Mouse (Mus musculus) lung, embryonic 15.5 days (tissue): ENCODE results near the gene Ccdc181. TPM values are rescaled to one million over a fixed set of nuclear protein-coding genes. Genes with fewer than 3 reads are reported as not detected.

Source experiments
- ATAC-seq: fragments of 200-750 bp; cut with Nextera tagmentation; 2 replicates; pipeline ENCODE4 v1.8.0; 2017; ENCODE audit warnings: moderate number of reproducible peaks, borderline replicate concordance; ENCODE audit not compliant: low FRiP score, low TSS enrichment; ENCODE audit errors: extremely low read depth
- H3K27ac ChIP-seq: fragments of 300-500 bp; sonication (generic); 2 replicates; pipeline ENCODE4 v1.5.1; 2015; ENCODE audit warnings: moderate library complexity, mild to moderate bottlenecking, inconsistent platforms
- H3K27me3 ChIP-seq: fragments of 300-500 bp; sonication (generic); 2 replicates; pipeline ENCODE4 v1.6.1; 2015; ENCODE audit warnings: inconsistent platforms
- H3K36me3 ChIP-seq: fragments of 300-500 bp; sonication (generic); 2 replicates; pipeline ENCODE4 v1.6.1; 2015; ENCODE audit warnings: inconsistent platforms
- H3K4me1 ChIP-seq: fragments of 300-500 bp; sonication (generic); 2 replicates; pipeline ENCODE4 v1.6.1; 2015; ENCODE audit warnings: inconsistent platforms
- H3K4me2 ChIP-seq: fragments of 300-500 bp; sonication (generic); 2 replicates; pipeline ENCODE4 v1.6.1; 2015; ENCODE audit warnings: inconsistent platforms, mild to moderate bottlenecking, moderate library complexity
- H3K4me3 ChIP-seq: fragments of 300-500 bp; sonication (generic); 2 replicates; pipeline ENCODE4 v1.5.1; 2015; ENCODE audit warnings: mild to moderate bottlenecking, inconsistent platforms
- H3K9ac ChIP-seq: fragments of 300-500 bp; sonication (generic); 2 replicates; pipeline ENCODE4 v1.6.1; 2015; ENCODE audit warnings: inconsistent platforms
- H3K9me3 ChIP-seq: fragments of 300-500 bp; sonication (generic); 2 replicates; pipeline ENCODE4 v1.6.1; 2016; ENCODE audit warnings: inconsistent platforms
- WGBS: fragments of 180-500 bp; shearing (Covaris S2); methylation state at CpG from one replicate; pipeline ENCODE4 v1.1.7; 2015; 5-methylcytosine and 5-hydroxymethylcytosine counted together
- polyA plus RNA-seq: library from polyadenylated mRNA; unstranded; fragments of >200 nt; fragmentation: Nextera tagmentation; extraction: Ambion mirVana; gene quantifications from 2 replicates; pipeline ENCODE4 v1.2.1, GENCODE M21; 2015

Gene Ccdc181
- polyA plus RNA-seq, 1 experiment from 2014 or later = 8.3 TPM

DNA sequence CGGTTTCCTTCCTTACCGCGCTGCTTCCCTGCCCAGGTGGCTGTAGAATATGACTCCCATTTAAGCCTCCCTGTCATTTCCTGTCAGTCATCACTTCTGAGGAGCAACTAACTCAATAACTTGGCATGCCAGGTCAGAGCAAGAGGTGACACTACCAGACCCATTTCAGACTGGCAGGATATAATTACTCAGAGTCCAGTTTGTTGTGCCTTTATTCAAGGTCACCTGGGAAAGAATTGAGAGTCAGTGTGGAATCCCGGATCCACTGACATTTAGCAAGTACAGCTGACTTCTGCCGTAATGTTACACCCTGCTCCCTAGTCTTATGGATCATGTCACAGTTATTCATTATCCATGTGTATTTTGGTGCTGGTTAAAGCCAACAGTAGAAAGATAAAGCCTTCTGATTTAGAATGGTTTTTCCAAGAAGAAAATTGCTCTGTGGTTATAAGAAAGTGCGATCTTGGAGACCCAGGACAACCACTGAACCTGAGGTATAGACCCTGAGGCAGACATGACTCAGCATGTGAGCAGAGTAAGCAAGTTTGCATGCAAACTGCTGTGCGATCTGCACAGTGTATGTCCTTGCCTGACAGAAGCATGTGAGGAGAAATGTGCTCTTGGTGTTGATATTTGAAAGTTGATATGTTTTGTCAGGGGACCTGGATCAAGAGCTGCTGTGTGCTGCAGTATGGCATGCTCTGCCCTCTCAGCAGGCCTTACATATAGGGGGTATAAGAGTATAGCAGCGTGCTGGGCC lies 24.8 kb upstream of the Ccdc181 start:
- H3K9me3 ChIP-seq = no peaks in the 10 kb centered on the region
- H3K4me2 ChIP-seq = peak overlapping the region; percentile 86
- 49% methylated on average over 8 of the region's 8 CpGs for WGBS
- H3K4me3 ChIP-seq = peak overlapping the region; percentile 71
- 0 out of 2 replicates have a peak overlapping the region, but pooled peaks have one; percentile 60 for H3K9ac ChIP-seq
- H3K4me1 ChIP-seq = peaks cover 27% of the 10 kb centered on the region
- H3K36me3 ChIP-seq = no peaks in the 10 kb centered on the region
- no peak for ATAC-seq
- H3K27ac ChIP-seq = no peak overlapping the region
- no peaks in the 10 kb centered on the region for H3K27me3 ChIP-seq

DNA sequence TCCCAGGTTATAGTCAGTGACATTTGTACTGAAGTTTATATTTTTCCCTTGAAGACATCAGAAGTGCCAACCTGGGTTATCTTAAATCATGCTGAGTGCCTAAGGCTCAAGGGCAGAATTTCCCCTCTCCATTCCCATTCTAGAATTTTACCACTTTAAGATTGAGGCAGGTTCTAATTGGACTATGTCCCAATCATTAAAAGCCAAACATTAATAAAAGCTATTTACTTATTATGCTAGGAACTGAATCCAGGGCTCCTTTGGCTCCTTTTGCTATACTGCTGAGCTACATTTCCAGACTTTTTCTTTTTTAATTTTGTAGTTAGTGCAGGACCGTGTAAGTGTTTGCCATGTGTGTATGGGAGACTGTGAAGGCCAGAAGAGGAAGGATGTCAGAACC lies 23.9 kb upstream of the Ccdc181 start:
- 90% methylated on average over 1 of the region's 1 CpGs for whole genome bisulfite sequencing
- no peak overlapping the region for H3K27ac ChIP-seq
- no peaks in the 10 kb centered on the region for H3K27me3 ChIP-seq
- H3K36me3 ChIP-seq = no peaks in the 10 kb centered on the region
- H3K4me1 ChIP-seq = peaks cover 27% of the 10 kb centered on the region
- no peak overlapping the region for H3K4me2 ChIP-seq
- no peak for ATAC-seq
- no peaks in the 10 kb centered on the region for H3K9me3 ChIP-seq
- no peak overlapping the region for H3K4me3 ChIP-seq
- H3K9ac ChIP-seq = no peak overlapping the region

DNA sequence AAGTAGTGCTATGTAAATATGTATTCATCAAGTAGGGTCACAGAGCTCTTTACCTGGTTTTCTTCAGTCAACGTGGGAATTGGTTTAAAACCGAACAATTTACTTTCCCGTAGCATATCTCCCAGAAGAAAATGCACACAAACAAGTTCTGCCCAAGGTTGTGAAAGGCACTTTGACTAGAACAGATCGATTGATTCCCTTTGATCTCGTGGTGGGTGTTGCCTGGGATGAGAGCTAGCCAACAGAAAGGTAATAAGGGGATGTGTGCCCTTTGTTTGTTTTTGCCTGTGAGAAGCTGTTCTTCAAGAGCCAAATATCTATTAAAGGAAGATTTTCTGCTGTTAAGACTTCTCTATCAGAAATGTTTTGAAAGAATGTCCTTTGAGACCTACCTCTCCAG lies 22.8 kb upstream of the Ccdc181 start:
- WGBS = 53% methylated on average over 5 of the region's 5 CpGs
- H3K4me2 ChIP-seq = no peak overlapping the region
- H3K9ac ChIP-seq = no peak overlapping the region
- H3K9me3 ChIP-seq = no peaks in the 10 kb centered on the region
- H3K4me3 ChIP-seq = no peak overlapping the region
- peaks cover 26% of the 10 kb centered on the region for H3K4me1 ChIP-seq
- no peaks in the 10 kb centered on the region for H3K36me3 ChIP-seq
- H3K27ac ChIP-seq = no peak overlapping the region
- H3K27me3 ChIP-seq = no peaks in the 10 kb centered on the region
- ATAC-seq = no peak

GRCm38 (mm10) chr1:164254836-164255235 lies 20.5 kb upstream of the Ccdc181 start:
- no peaks in the 10 kb centered on the region for H3K36me3 ChIP-seq
- 68% methylated on average over 3 of the region's 3 CpGs for WGBS
- no peaks in the 10 kb centered on the region for H3K9me3 ChIP-seq

DNA sequence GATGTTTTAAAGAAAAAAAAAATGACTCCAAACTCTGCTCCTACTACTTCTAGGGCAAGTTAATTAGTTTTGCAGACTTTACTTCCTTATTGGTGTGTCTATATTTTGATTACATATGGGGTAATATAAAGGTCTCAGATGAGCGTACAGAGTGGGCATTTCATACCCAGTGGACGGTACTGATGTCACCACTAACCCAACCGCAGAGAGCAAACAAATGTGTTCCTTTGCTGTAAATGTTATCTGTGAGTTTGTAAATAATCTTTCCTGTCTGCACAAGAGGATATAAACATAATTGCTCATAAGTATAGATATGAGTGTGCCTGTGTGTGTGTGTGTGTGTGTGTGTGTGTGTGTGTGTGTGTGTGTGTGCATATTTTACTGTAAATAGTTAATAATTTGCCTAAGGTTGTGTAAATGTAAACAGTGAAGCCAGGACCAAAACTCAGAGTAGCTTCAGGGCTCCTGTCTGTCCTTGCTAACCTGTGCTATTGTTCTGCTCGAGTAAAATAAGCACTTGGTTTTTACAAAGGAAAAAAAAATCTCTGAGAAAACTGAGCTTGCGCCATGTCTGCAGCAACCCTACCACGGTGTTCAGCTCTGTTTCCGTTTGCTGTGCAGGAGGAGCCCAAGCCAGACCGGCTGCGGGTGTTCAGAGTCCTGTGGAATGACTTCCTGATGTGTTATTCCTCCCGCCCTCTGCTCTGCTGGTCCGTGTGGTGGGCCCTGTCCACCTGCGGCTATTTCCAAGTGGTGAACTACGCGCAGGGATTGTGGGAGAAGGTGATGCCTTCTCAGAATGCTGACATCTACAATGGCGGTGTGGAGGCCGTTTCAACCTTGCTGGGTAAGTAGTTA lies 15.0 kb upstream of the Ccdc181 start:
- 70% methylated on average over 16 of the region's 16 CpGs for WGBS
- no peaks in the 10 kb centered on the region for H3K4me1 ChIP-seq
- ATAC-seq = no peak
- no peak overlapping the region for H3K9ac ChIP-seq
- peaks cover 9% of the 10 kb centered on the region; the same call in 1 of the 2 replicates for H3K36me3 ChIP-seq
- H3K27ac ChIP-seq = no peak overlapping the region
- H3K4me3 ChIP-seq = no peak overlapping the region
- no peaks in the 10 kb centered on the region for H3K9me3 ChIP-seq
- H3K4me2 ChIP-seq = no peak overlapping the region
- no peaks in the 10 kb centered on the region for H3K27me3 ChIP-seq

More at GRCm38 (mm10) chr1:164254836-164255235, 20.5 kb upstream of the Ccdc181 start:
- Histone ChIP-seq H3K27ac (no peak overlapping the region), H3K4me3 (no peak overlapping the region), H3K4me2 (no peak overlapping the region), H3K4me1 (peaks cover 17% of the 10 kb centered on the region), H3K9ac (no peak overlapping the region), H3K27me3 (no peaks in the 10 kb centered on the region)
- no peak for ATAC-seq

DNA sequence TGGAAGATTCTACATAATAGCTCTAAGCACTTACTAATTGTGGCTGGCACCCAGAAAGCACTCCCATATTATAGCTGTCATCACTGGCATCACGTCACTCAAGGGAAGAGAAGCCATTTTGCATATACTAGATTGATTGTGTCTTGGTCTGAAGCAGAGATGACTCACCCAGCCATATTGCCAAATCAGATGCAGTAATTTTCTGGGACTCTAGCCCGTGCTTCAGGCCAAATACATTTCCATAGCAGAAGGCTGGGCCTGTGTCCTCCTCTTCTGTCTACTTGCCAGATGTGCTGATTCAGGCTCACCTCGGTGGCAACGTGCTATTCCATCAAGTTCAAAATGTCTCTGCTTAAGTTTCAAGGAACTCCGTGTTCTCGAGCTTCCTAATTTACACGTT lies 13.8 kb upstream of the Ccdc181 start:
- Histone ChIP-seq H3K4me1 (no peaks in the 10 kb centered on the region), H3K27me3 (no peaks in the 10 kb centered on the region), H3K9me3 (no peaks in the 10 kb centered on the region), H3K4me2 (no peak overlapping the region), H3K36me3 (peaks cover 9% of the 10 kb centered on the region; the same call in 1 of the 2 replicates), H3K27ac (no peak overlapping the region), H3K4me3 (no peak overlapping the region), H3K9ac (no peak overlapping the region)
- 82% methylated on average over 7 of the region's 7 CpGs for WGBS
- ATAC-seq = no peak

- no peak overlapping the region for H3K4me2 ChIP-seq
- WGBS = 77% methylated on average over 7 of the region's 7 CpGs
- no peaks in the 10 kb centered on the region for H3K27me3 ChIP-seq
- no peak for ATAC-seq
- H3K9ac ChIP-seq = no peak overlapping the region
- H3K9me3 ChIP-seq = no peaks in the 10 kb centered on the region
- no peaks in the 10 kb centered on the region for H3K36me3 ChIP-seq
- peaks cover 5% of the 10 kb centered on the region; the same call in 1 of the 2 replicates for H3K4me1 ChIP-seq
- no peak overlapping the region for H3K27ac ChIP-seq
- H3K4me3 ChIP-seq = no peak overlapping the region
Observed at GRCm38 (mm10) chr1:164270941-164271340, 4.4 kb upstream of the Ccdc181 start.

DNA sequence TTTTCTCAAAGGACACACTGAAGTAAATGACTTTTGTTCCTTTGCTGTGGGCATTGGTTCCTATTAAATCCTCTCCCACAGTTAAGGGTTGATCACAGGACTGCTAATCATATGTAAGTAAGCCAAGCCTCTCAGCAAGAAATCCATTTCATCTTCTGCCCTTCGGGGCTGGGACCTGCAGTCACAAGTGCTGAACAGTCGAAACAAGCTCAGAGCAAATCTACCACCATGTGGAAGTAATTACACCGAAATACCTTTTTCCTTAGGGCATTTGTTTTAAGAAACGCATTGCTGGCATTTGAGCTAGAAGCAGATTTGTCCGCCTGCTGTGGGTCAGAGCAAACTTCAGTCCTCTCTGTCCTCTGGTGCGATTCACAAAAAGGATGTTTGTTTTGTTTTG lies 1.7 kb upstream of the Ccdc181 start:
- no peak overlapping the region for H3K9ac ChIP-seq

GRCm38 (mm10) chr1:164276552-164276951 lies 1.2 kb downstream of the Ccdc181 start:
- Histone ChIP-seq H3K4me3 (no peak overlapping the region), H3K4me2 (no peak overlapping the region), H3K27me3 (no peaks in the 10 kb centered on the region), H3K4me1 (peaks cover 5% of the 10 kb centered on the region; the same call in 1 of the 2 replicates), H3K9me3 (no peaks in the 10 kb centered on the region), H3K36me3 (no peaks in the 10 kb centered on the region), H3K27ac (no peak overlapping the region), H3K9ac (no peak overlapping the region)
- WGBS = 77% methylated on average over 3 of the region's 3 CpGs
- ATAC-seq = no peak

More for the DNA sequence above, 1.7 kb upstream of the Ccdc181 start:
- H3K27ac ChIP-seq = no peak overlapping the region
- no peaks in the 10 kb centered on the region for H3K36me3 ChIP-seq
- no peak overlapping the region for H3K4me2 ChIP-seq
- H3K9me3 ChIP-seq = no peaks in the 10 kb centered on the region
- no peak overlapping the region for H3K4me3 ChIP-seq
- ATAC-seq = no peak
- peaks cover 5% of the 10 kb centered on the region; the same call in 1 of the 2 replicates for H3K4me1 ChIP-seq
- no peaks in the 10 kb centered on the region for H3K27me3 ChIP-seq
- WGBS = 71% methylated on average over 6 of the region's 6 CpGs

- H3K4me1 ChIP-seq = peaks cover 5% of the 10 kb centered on the region; the same call in 1 of the 2 replicates
- 41% methylated on average over 4 of the region's 4 CpGs for WGBS
- no peaks in the 10 kb centered on the region for H3K27me3 ChIP-seq
- no peaks in the 10 kb centered on the region for H3K9me3 ChIP-seq
- no peaks in the 10 kb centered on the region for H3K36me3 ChIP-seq
- H3K27ac ChIP-seq = no peak overlapping the region
- ATAC-seq = no peak
- no peak overlapping the region for H3K4me3 ChIP-seq
- H3K4me2 ChIP-seq = no peak overlapping the region
- H3K9ac ChIP-seq = no peak overlapping the region
Observed at GRCm38 (mm10) chr1:164279332-164279731, 3.9 kb downstream of the Ccdc181 start.

GRCm38 (mm10) chr1:164284007-164284406 lies 8.6 kb downstream of the Ccdc181 start:
- no peak overlapping the region for H3K4me3 ChIP-seq
- WGBS = 91% methylated on average over 3 of the region's 3 CpGs
- H3K4me2 ChIP-seq = no peak overlapping the region
- no peak for ATAC-seq
- H3K9me3 ChIP-seq = no peaks in the 10 kb centered on the region
- no peaks in the 10 kb centered on the region for H3K36me3 ChIP-seq
- H3K9ac ChIP-seq = no peak overlapping the region
- H3K27me3 ChIP-seq = no peaks in the 10 kb centered on the region
- H3K27ac ChIP-seq = no peak overlapping the region
- no peaks in the 10 kb centered on the region for H3K4me1 ChIP-seq

DNA sequence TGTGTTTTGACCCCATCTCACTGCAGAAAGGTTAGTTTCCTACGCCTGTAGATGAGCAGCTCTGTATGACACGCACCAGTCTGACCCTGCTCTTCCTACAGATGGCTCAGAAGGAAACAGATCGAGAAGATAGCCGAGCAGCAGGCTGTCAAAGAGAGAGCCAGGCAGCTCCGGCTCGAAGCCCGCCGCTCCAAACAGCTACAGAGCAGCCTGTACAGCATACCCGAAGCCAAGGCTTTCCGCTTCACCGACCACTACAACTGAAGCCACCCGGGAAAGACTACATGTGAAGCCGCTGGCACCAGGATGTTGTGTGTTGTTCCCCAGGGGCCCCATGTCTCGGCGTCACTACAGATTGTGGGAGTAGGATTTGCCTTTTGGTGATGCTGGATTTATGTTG lies 12.0 kb downstream of the Ccdc181 start:
- no peaks in the 10 kb centered on the region for H3K27me3 ChIP-seq
- 63% methylated on average over 15 of the region's 15 CpGs for WGBS
- H3K9ac ChIP-seq = no peak overlapping the region
- H3K36me3 ChIP-seq = peaks cover 22% of the 10 kb centered on the region
- H3K4me2 ChIP-seq = no peak overlapping the region
- ATAC-seq = no peak
- no peaks in the 10 kb centered on the region for H3K4me1 ChIP-seq
- H3K27ac ChIP-seq = no peak overlapping the region
- no peaks in the 10 kb centered on the region for H3K9me3 ChIP-seq
- no peak overlapping the region for H3K4me3 ChIP-seq
